Mouse (Mus musculus) hematopoietic multipotent progenitor cell, adult 10-12 weeks (in vitro differentiated cells): Measurements from ENCODE around the gene Pla2g10. TPM values are rescaled to one million over a fixed set of nuclear protein-coding genes. Genes with fewer than 3 reads are reported as not detected.

Experiments
- polyA plus RNA-seq: library from polyadenylated mRNA; stranded (reverse); fragments of >175 nt; gene quantifications from 2 replicates; pipeline ENCODE4 v1.2.3, GENCODE M21; 2012; ENCODE audit warnings: low replicate concordance

Pla2g10 gene
- polyA plus RNA-seq, result not detected in 2 replicates

DNA sequence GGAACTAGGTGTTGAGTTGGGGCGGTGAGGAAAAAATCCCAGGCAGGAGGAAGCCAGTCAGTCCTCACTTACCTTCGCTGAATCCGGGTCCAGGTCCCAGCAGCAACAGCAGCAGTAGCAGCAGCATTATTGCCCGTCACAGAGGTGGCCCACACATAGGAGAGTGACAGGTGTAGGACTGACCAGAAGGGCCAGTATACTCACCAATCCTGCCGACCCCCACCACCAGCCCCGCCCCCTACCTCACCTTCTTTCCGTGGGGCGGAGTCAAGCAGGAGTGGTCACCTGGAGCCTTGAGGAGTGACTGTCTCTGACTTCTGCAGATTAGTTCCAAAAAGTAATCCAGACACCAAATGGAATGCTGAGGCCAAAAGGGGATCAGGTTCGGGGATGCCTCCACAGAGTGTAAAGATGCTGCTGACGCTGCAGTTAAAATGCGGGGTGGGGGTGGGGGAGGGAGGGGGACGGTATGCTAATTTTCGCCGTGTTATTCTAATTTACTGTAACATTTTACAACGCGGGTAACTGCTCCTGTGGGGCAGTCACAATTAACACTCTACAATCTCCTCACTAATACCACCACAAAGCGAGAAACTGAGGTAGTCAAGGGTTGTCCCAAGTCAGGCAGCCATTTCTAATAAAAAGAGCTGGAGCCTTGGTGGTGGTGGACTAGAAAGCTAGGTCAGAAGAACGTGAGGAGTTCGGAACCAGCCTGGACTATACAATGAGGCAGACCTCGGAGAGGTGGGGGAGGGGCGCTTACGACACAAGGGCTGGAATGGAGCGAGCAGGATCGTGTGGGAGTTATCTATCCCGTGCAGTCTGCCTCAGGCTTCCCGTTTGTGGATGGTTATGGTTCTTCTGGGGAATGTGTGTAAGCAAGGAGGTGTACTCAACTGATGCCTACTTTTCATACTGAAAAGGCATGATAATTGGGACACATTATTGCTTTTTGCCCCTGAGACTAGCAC is at the start of gene Pla2g10:
Pla2g10 (minus strand) TSS at position 699 of the 971 bp plus-strand sequence.

DNA sequence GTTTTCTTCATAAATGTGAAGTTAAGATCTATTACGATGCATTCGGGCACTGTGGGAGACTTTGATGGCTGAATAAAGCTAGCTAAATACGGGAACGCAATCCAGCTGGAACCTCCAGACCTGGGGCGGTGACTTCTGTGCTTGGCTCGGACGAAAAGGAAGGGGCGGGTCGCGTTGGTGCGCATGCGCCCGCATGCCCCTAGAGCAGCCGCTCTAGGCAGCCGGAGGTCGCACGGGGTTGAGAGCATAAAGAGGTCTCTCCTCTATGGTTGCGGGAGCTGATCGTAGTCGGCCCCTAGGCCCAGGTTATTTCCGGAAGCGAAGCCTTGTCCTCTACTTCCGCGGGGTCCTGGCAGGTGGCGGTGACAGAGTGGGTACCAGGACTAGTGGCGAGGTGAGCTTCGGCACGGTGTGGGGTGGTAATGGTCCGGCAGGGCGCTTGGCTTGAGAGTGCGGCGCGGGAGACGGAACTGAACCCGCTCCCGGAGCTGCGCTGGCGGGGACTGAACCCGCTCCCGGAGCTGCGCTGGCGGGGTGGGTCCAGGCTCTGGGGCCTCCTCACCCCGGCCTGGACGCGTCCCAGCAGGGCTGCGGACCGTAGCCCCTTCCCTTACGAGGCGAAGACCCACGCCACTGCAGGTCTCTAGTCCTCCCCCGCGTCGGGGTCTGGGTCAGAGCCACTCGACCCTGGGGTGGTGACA is 58.9 kb downstream of the Pla2g10 start, which contains the start of the genes Bfar and 3110001I22Rik:
Bfar (plus strand) TSS at position 174 of the 701 bp plus-strand sequence.
3110001I22Rik (plus strand) TSS at position 245 of the 701 bp plus-strand sequence.

DNA sequence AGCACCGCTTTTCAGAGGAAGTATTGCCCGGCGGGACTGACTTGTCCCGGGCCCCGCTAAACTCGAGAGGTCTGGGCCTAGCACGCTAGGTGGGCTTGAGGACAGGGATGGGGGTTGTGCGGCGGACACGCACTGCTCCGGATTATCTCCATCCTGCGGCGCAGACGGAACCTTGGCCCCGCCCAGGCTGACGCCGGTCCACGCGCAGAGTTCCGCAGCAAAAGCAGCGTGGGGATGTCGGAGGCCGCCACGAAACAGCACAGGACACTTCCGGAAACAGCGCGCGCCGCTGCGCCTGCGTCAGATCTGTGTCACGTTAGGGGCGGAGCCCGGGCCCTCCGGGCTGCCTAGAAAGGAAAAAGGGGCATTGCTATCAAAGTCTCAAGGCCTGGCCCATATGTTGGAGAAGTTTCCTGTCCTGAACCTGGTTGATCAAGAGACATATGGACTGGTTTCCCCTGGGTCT is 62.9 kb downstream of the Pla2g10 start, which contains the start of gene Parn:
Parn (minus strand) TSS at position 293 of the 466 bp plus-strand sequence.

Other genes with a start within 250 kb of the Pla2g10 start
- gene Parn, start 62.8 kb downstream of the Pla2g10 start, polyA plus RNA-seq, result 21.2 and 25.7 TPM in 2 replicates
- gene Bfar, start 59.1 kb downstream of the Pla2g10 start, polyA plus RNA-seq, result 3.4 and 9.9 TPM in 2 replicates
- gene 3110001I22Rik, start 59.1 kb downstream of the Pla2g10 start, polyA plus RNA-seq, result 0.84 and 1.0 TPM in 2 replicates
- 5.7 and 11.1 TPM in 2 replicates for gene Rrn3, start 49.7 kb upstream of the Pla2g10 start, polyA plus RNA-seq
- 25.6 and 32.2 TPM in 2 replicates for gene Ntan1, start 87.9 kb upstream of the Pla2g10 start, polyA plus RNA-seq
- gene Pdxdc1, start 172.1 kb upstream of the Pla2g10 start, polyA plus RNA-seq, result 19.8 and 24.4 TPM in 2 replicates
- 0.05 and 0.15 TPM in 2 replicates for gene Mpv17l, start 172.2 kb upstream of the Pla2g10 start, polyA plus RNA-seq